Mouse (Mus musculus): ENCODE data around the gene Slu7. TPM values are rescaled to one million over a fixed set of nuclear protein-coding genes. Genes with fewer than 3 reads are reported as not detected.

Slu7 gene
- polyA plus RNA-seq, 1 experiment from 2014 or later = 46.8 TPM

DNA sequence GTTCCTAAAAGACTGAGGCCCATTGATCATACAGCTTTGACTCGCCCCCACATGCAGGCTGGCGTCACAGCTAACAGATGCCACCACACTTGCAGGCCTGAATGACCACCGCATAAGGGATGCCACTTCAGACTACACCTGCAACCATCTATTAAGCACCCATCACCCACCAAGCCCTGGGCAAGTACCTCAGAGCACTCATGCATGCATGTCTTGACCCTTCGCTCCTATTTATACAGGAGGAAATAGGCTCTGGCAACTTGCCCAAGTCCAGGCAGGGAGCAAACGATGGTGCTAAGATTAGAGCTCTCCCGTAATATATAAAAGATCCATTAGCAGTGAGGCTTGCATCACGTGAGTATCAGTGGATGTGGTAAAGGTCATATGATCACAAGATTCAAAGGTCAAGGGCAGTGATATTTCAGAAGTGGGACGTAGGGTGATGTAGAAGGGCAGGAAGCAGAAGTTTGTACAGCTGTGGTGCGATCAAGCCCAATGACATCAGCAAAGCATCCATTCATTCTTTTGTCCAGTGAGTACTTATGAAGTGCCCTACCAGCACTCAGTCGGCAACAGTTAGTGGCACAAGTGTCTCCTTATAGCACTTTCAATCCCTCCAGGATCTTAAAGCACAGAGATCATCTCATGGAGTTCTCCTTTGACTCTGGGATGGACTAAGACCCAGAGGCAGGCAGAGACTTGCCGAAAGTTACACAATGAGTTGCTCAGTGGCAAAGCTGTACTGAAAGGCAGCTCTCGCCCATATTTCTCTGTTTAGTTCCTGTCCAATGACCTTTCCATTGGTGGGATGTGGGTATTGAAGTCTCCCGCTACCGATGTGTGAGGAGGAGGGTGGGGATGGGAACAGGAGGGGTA, 38.2 kb upstream of the Slu7 start:
- WGBS = 73% methylated on average over 14 of the region's 14 CpGs
- H3K27ac ChIP-seq (ENCODE audit: low read length) = no peak overlapping the region
- H3K9me3 ChIP-seq (ENCODE audit: control insufficient read depth, low read length) = no peaks in the 10 kb centered on the region
- no peaks in the 10 kb centered on the region for H3K27me3 ChIP-seq (replicated peaks; ENCODE audit: control insufficient read depth, insufficient read depth, low read length)
- 0 out of 2 replicates have a peak, but pooled peaks have one; percentile 18 for ATAC-seq
- no peak overlapping the region for H3K4me2 ChIP-seq (ENCODE audit: low read depth, low read length)
- H3K4me1 ChIP-seq (ENCODE audit: control insufficient read depth, insufficient read depth, low read length) = peaks cover 3% of the 10 kb centered on the region; the same call in 1 of the 2 replicates
- no peak overlapping the region for H3K9ac ChIP-seq (ENCODE audit: low read depth, low read length)
- H3K4me3 ChIP-seq (ENCODE audit: low read length) = no peak overlapping the region
- H3K36me3 ChIP-seq (ENCODE audit: control insufficient read depth, insufficient read depth, low read length) = no peaks in the 10 kb centered on the region

DNA sequence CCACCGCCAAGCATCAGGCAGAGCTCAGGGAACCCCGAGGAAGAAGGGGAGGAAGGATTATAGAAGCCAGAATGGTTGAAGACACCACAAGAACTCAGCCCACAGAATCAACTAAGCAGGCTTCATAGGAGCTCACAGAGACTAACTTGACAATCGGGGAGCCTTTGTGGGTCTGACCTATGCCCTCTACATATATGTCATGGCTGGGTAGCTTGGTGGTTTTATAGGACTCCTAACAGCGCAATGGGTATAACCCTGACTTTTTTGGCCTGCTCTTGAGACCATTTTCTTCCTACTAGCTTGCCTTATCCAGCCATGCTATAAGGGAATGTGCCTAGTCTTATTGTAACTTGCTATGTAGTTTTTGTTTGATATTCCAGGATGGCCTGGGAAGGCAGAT, 37.3 kb upstream of the Slu7 start:
- Histone ChIP-seq H3K27me3 (replicated peaks; ENCODE audit: control insufficient read depth, insufficient read depth, low read length) (no peaks in the 10 kb centered on the region), H3K27ac (ENCODE audit: low read length) (no peak overlapping the region), H3K4me3 (ENCODE audit: low read length) (no peak overlapping the region), H3K4me1 (ENCODE audit: control insufficient read depth, insufficient read depth, low read length) (peaks cover 3% of the 10 kb centered on the region; the same call in 1 of the 2 replicates), H3K9ac (ENCODE audit: low read depth, low read length) (no peak overlapping the region), H3K4me2 (ENCODE audit: low read depth, low read length) (no peak overlapping the region), H3K9me3 (ENCODE audit: control insufficient read depth, low read length) (no peaks in the 10 kb centered on the region), H3K36me3 (ENCODE audit: control insufficient read depth, insufficient read depth, low read length) (no peaks in the 10 kb centered on the region)
- WGBS = 93% methylated on average over 4 of the region's 4 CpGs
- ATAC-seq = no peak

DNA sequence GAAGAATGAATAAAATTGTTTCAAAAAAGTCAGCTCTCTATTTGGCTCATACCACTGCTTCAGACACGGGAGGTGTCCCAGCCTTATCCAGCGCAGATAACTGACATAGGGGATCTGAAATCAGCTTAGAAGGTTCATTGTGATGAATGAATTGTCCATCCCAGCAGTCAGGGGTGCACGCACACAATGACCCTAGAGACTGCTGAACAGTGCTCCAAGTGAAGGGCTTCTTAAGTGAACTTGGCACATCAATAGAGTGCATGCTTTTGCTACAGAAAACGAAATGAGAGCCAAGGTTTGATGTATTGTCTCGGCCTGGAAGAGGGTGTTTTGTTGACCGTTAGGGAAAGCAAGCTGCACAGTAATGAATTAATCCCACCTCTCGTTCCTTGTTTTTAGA, 36.9 kb upstream of the Slu7 start:
- Histone ChIP-seq H3K36me3 (ENCODE audit: control insufficient read depth, insufficient read depth, low read length) (no peaks in the 10 kb centered on the region), H3K4me3 (ENCODE audit: low read length) (no peak overlapping the region), H3K9me3 (ENCODE audit: control insufficient read depth, low read length) (no peaks in the 10 kb centered on the region), H3K27ac (ENCODE audit: low read length) (no peak overlapping the region), H3K27me3 (replicated peaks; ENCODE audit: control insufficient read depth, insufficient read depth, low read length) (no peaks in the 10 kb centered on the region), H3K4me2 (ENCODE audit: low read depth, low read length) (no peak overlapping the region), H3K4me1 (ENCODE audit: control insufficient read depth, insufficient read depth, low read length) (peaks cover 3% of the 10 kb centered on the region; the same call in 1 of the 2 replicates), H3K9ac (ENCODE audit: low read depth, low read length) (no peak overlapping the region)
- WGBS = 71% methylated on average over 7 of the region's 7 CpGs
- ATAC-seq = no peak

DNA sequence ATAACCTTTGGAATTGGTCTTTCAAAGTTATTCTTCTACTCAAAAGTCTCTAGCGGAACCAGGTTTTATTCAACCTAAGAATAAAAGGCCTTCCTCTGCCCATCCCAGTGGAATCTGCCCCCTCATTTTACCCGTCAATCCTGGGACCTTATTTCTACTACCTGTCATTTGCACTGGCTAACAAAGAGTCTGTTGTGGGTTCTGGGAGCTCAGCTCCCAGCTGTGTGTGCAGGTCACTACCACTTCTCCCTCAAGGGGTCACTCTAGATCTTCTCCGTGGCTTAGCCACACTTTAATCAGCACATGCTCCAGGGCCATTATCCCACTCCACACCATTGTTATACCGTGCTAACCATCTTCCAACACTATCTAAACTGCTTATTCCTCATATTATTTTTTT, 34.2 kb upstream of the Slu7 start:
- H3K27me3 ChIP-seq (replicated peaks; ENCODE audit: control insufficient read depth, insufficient read depth, low read length) = no peaks in the 10 kb centered on the region
- no peak overlapping the region for H3K9ac ChIP-seq (ENCODE audit: low read depth, low read length)
- 48% methylated on average over 4 of the region's 4 CpGs for WGBS
- H3K4me3 ChIP-seq (ENCODE audit: low read length) = no peak overlapping the region
- H3K4me1 ChIP-seq (ENCODE audit: control insufficient read depth, insufficient read depth, low read length) = peaks cover 3% of the 10 kb centered on the region; the same call in 1 of the 2 replicates
- no peak overlapping the region for H3K4me2 ChIP-seq (ENCODE audit: low read depth, low read length)
- H3K27ac ChIP-seq (ENCODE audit: low read length) = no peak overlapping the region
- ATAC-seq = no peak
- no peaks in the 10 kb centered on the region for H3K9me3 ChIP-seq (ENCODE audit: control insufficient read depth, low read length)
- H3K36me3 ChIP-seq (ENCODE audit: control insufficient read depth, insufficient read depth, low read length) = no peaks in the 10 kb centered on the region

DNA sequence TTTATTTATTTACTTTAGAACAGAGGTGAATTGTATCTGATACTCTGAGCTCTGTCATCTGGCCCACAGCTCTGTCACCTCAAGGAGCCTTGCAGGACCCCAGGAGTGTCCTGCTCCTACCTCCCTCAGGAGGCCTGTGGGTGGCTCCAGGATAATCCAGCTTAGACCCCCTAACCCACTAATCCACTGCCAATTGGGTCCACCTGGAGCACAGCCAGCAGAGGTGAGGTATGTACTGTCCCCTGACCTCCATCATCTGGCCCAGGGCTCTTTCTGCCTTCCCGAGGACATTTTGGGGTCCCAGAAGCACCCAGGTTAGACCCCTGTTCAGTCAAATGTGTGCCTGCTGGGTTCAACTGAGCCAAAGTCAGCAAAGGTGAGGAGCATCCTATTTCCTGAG, 33.4 kb upstream of the Slu7 start:
- H3K4me2 ChIP-seq (ENCODE audit: low read depth, low read length) = no peak overlapping the region
- H3K36me3 ChIP-seq (ENCODE audit: control insufficient read depth, insufficient read depth, low read length) = no peaks in the 10 kb centered on the region
- H3K4me1 ChIP-seq (ENCODE audit: control insufficient read depth, insufficient read depth, low read length) = peaks cover 1% of the 10 kb centered on the region; the same call in 1 of the 2 replicates
- H3K9ac ChIP-seq (ENCODE audit: low read depth, low read length) = no peak overlapping the region
- peaks cover 4% of the 10 kb centered on the region; the same call in 1 of the 2 replicates for H3K9me3 ChIP-seq (ENCODE audit: control insufficient read depth, low read length)
- no peaks in the 10 kb centered on the region for H3K27me3 ChIP-seq (replicated peaks; ENCODE audit: control insufficient read depth, insufficient read depth, low read length)
- ATAC-seq = no peak
- no peak overlapping the region for H3K27ac ChIP-seq (ENCODE audit: low read length)
- 85% methylated on average over 1 of the region's 1 CpGs for WGBS
- H3K4me3 ChIP-seq (ENCODE audit: low read length) = no peak overlapping the region

DNA sequence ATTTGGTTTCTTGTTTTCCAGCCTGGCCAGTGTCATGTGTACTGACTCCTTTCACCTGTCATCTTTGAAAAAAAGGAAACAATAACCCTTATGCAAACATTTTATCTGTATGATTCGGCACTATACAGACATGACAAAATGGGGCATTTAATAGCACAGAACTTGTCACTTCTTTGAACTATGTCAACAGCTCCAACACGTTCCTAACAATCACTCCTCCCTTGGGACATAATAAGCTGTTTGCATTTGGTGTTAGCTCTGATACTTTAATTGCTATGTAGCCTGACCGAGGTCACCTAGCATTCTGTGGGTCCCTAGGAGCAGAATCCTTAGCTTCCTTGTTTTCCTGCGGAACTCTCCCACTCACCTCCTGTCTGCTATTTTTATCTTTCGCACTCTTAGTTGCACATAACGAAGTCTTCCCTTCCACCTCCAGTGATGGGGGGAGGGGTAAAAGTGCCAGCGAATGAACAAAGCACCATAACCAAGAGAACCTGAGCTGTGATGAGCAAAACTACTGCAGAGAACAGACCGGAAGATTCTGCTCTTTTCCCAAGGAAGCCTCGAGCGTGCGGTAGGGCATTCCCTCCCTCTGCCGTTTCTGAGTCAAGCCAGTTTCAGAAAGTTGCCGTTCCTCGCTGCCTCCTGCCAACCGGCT, 29.3 kb upstream of the Slu7 start:
- Histone ChIP-seq H3K4me2 (ENCODE audit: low read depth, low read length) (no peak overlapping the region), H3K27me3 (replicated peaks; ENCODE audit: control insufficient read depth, insufficient read depth, low read length) (no peaks in the 10 kb centered on the region), H3K4me1 (ENCODE audit: control insufficient read depth, insufficient read depth, low read length) (no peaks in the 10 kb centered on the region), H3K4me3 (ENCODE audit: low read length) (no peak overlapping the region), H3K27ac (ENCODE audit: low read length) (no peak overlapping the region), H3K9me3 (ENCODE audit: control insufficient read depth, low read length) (peaks cover 4% of the 10 kb centered on the region; the same call in 1 of the 2 replicates), H3K9ac (ENCODE audit: low read depth, low read length) (no peak overlapping the region), H3K36me3 (ENCODE audit: control insufficient read depth, insufficient read depth, low read length) (no peaks in the 10 kb centered on the region)
- ATAC-seq = no peak
- 79% methylated on average over 15 of the region's 15 CpGs for WGBS

DNA sequence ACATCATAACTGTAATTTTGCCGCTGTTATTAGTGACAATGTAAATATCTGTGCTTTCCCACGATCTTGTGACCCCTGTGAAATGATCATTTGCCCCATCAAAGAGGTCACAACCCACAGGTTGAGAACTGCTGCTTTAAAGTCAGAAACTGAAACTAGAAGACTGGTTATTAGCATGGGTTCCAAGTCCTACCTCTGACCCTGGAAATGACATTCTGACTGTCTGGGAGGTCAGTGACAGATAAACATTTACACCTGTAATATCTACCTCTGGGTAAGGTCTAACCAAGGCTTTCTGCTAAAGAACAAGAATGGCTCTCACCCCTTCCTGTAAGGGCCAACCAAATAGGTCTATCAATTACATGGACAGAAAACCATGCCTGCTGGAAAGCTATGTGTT, 24.7 kb upstream of the Slu7 start:
- Histone ChIP-seq H3K9ac (ENCODE audit: low read depth, low read length) (no peak overlapping the region), H3K4me3 (ENCODE audit: low read length) (no peak overlapping the region), H3K27me3 (replicated peaks; ENCODE audit: control insufficient read depth, insufficient read depth, low read length) (no peaks in the 10 kb centered on the region), H3K9me3 (ENCODE audit: control insufficient read depth, low read length) (peaks cover 4% of the 10 kb centered on the region; the same call in 1 of the 2 replicates), H3K4me1 (ENCODE audit: control insufficient read depth, insufficient read depth, low read length) (no peaks in the 10 kb centered on the region), H3K27ac (ENCODE audit: low read length) (no peak overlapping the region), H3K4me2 (ENCODE audit: low read depth, low read length) (no peak overlapping the region), H3K36me3 (ENCODE audit: control insufficient read depth, insufficient read depth, low read length) (no peaks in the 10 kb centered on the region)
- 74% methylated on average over 2 of the region's 2 CpGs for WGBS
- ATAC-seq = peak; percentile 66

DNA sequence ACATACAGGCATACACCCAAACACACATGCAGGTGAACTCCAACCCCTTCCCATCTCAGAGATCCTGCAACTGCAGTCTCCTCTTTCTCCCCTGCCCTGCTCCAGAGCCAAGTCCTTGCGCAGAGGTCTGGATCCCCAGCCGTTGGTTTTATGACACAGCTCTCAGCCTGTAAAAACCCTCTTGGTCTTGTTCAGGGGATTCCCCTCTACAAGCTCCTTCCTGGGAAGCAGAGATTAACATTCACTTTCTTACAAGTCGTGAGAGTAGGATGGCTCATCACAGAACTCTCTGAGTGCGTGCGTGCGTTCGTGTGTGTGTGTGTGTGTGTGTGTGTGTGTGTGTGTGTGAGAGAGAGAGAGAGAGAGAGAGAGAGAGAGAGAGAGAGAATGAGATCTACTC, 23.3 kb upstream of the Slu7 start:
- ATAC-seq = peak; percentile 67
- H3K27me3 ChIP-seq (replicated peaks; ENCODE audit: control insufficient read depth, insufficient read depth, low read length) = no peaks in the 10 kb centered on the region
- no peak overlapping the region for H3K4me2 ChIP-seq (ENCODE audit: low read depth, low read length)
- no peak overlapping the region for H3K27ac ChIP-seq (ENCODE audit: low read length)
- H3K9me3 ChIP-seq (ENCODE audit: control insufficient read depth, low read length) = no peaks in the 10 kb centered on the region
- no peaks in the 10 kb centered on the region for H3K4me1 ChIP-seq (ENCODE audit: control insufficient read depth, insufficient read depth, low read length)
- H3K36me3 ChIP-seq (ENCODE audit: control insufficient read depth, insufficient read depth, low read length) = no peaks in the 10 kb centered on the region
- H3K9ac ChIP-seq (ENCODE audit: low read depth, low read length) = no peak overlapping the region
- no peak overlapping the region for H3K4me3 ChIP-seq (ENCODE audit: low read length)
- 62% methylated on average over 7 of the region's 7 CpGs for WGBS

DNA sequence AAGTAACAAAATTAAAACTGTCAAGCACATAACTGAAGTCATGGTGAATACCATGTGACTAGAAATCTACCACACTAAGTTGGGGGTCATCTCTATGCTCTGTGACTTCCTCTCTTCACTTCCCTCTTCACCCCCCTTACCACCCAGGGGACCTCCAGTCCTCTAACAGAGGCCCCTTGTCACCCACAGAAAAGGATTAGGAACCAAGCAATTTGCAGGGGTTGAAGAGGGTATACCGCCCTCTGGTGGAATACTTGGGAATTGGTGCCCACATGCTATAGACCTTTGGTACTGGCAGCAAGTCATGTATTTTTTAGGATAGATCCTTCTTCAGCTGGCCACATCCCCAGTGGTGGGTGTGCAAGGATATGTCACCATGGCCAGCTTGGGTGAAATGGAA, 22.1 kb upstream of the Slu7 start:
- Histone ChIP-seq H3K9me3 (ENCODE audit: control insufficient read depth, low read length) (no peaks in the 10 kb centered on the region), H3K4me3 (ENCODE audit: low read length) (no peak overlapping the region), H3K27me3 (replicated peaks; ENCODE audit: control insufficient read depth, insufficient read depth, low read length) (no peaks in the 10 kb centered on the region), H3K4me2 (ENCODE audit: low read depth, low read length) (no peak overlapping the region), H3K36me3 (ENCODE audit: control insufficient read depth, insufficient read depth, low read length) (no peaks in the 10 kb centered on the region), H3K9ac (ENCODE audit: low read depth, low read length) (no peak overlapping the region), H3K27ac (ENCODE audit: low read length) (no peak overlapping the region), H3K4me1 (ENCODE audit: control insufficient read depth, insufficient read depth, low read length) (no peaks in the 10 kb centered on the region)
- no peak for ATAC-seq
- 3% methylated on average over 1 of the region's 1 CpGs for WGBS
